Mouse (Mus musculus) embryo, embryonic 9.5 days (tissue): ENCODE results near the gene Gm48552.

Source experiments
- DNase-seq: peaks from one replicate; pipeline ENCODE4 v3.0.0-alpha.2; 2017; ENCODE audit errors: extremely low spot score

Gene Gm48552

GRCm38 (mm10) chr10:81405588-81406201, 16.9 kb downstream of the Gm48552 start:
- no peak for DNase-seq

- no peak for DNase-seq
Observed at GRCm38 (mm10) chr10:81406504-81407440, 18.0 kb downstream of the Gm48552 start.

- DNase-seq = peak; percentile 55
Observed at GRCm38 (mm10) chr10:81407539-81408423, 19.0 kb downstream of the Gm48552 start.

- no peak for DNase-seq
Observed at GRCm38 (mm10) chr10:81408424-81408729, 19.6 kb downstream of the Gm48552 start.

- peak; percentile 83 for DNase-seq
Observed at GRCm38 (mm10) chr10:81408871-81409291, 20.1 kb downstream of the Gm48552 start.

GRCm38 (mm10) chr10:81409330-81409729, 20.5 kb downstream of the Gm48552 start:
- DNase-seq = no peak

GRCm38 (mm10) chr10:81410350-81410749, 21.5 kb downstream of the Gm48552 start:
- DNase-seq = no peak

GRCm38 (mm10) chr10:81410981-81411380, 22.2 kb downstream of the Gm48552 start:
- no peak for DNase-seq

- no peak for DNase-seq
Observed at GRCm38 (mm10) chr10:81411471-81412400, 22.9 kb downstream of the Gm48552 start.

- DNase-seq = no peak
Observed at GRCm38 (mm10) chr10:81412586-81413309, 23.9 kb downstream of the Gm48552 start.

GRCm38 (mm10) chr10:81413310-81414261, 24.8 kb downstream of the Gm48552 start:
- DNase-seq = no peak

GRCm38 (mm10) chr10:81414682-81415081, 25.9 kb downstream of the Gm48552 start:
- no peak for DNase-seq

- no peak for DNase-seq
Observed at GRCm38 (mm10) chr10:81415146-81415545, 26.3 kb downstream of the Gm48552 start.

- no peak for DNase-seq
Observed at GRCm38 (mm10) chr10:81415549-81416310, 26.9 kb downstream of the Gm48552 start.

- DNase-seq = peak; percentile 86
Observed at GRCm38 (mm10) chr10:81416581-81417226, 27.9 kb downstream of the Gm48552 start.

GRCm38 (mm10) chr10:81417227-81418215, 28.7 kb downstream of the Gm48552 start:
- DNase-seq = no peak
